Mouse (Mus musculus): ENCODE data around the gene Ran.

GRCm38 (mm10) chr5:129073404-129073803, 53.5 kb downstream of the Ran start:
- TF ChIP-seq CTCF (IDR thresholded peaks at IDR 0.05; ENCODE audit: insufficient read depth, low read depth, low read length) (no peak), POLR2A (IDR thresholded peaks at IDR 0.05; ENCODE audit: insufficient read depth, low read depth, low read length) (no peak)

Data from olfactory bulb, adult 2 months (tissue).